Mouse (Mus musculus): ENCODE measurements around the gene Slc13a1. TPM values are rescaled to one million over a fixed set of nuclear protein-coding genes. Genes with fewer than 3 reads are reported as not detected.
"Not testable (repeated sequence)": the region's sequence is repeated elsewhere in the genome, so short reads cannot be mapped to it uniquely, and the experiment has no call there.

Gene Slc13a1
- polyA plus RNA-seq (2015; fragmentation: Nextera tagmentation; extraction: Ambion mirVana) = 0.15 TPM in 1 of 2 replicates, not detected in the other

GRCm38 (mm10) chr6:24167734-24168327, at the start of gene Slc13a1:
Gene Slc13a1 (minus strand): TSS chr6:24168092.
- Histone ChIP-seq H3K9me3 (replicated peaks) (no peaks in the 10 kb centered on the region), H3K27ac (replicated peaks) (no peak within 1 kb of the TSS), H3K36me3 (no peaks in the 10 kb centered on the region), H3K4me3 (replicated peaks) (no peak within 1 kb of the TSS), H3K9ac (no peak within 1 kb of the TSS), H3K4me2 (replicated peaks) (no peak within 1 kb of the TSS), H3K4me1 (no peaks in the 10 kb centered on the region), H3K27me3 (no peaks in the 10 kb centered on the region)
- no peak for ATAC-seq (ENCODE audit: insufficient number of reproducible peaks, low FRiP score, low TSS enrichment, low read depth)
- 87% methylated on average over 5 of the region's 5 CpGs for WGBS

DNA sequence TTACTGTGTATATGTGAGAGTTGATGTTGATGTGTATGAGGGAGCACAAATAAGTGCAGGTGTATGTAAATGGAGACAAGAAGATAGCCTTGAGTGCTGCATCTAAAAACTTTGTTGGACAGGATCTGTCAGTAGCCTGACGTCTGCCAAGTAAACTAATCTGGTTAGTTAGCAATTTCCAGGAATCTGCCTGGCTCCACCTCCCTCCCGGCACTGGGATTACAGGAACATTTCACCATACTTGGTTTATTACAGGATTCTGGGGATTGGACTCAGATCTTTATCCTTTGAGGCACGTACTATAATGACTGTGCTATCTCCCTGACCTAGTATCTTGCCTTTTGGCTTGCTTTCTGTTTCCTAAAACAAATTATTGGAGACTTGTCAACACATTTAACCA, 40.0 kb upstream of the Slc13a1 start:
- H3K36me3 ChIP-seq = no peaks in the 10 kb centered on the region
- ATAC-seq (ENCODE audit: insufficient number of reproducible peaks, low FRiP score, low TSS enrichment, low read depth) = no peak
- H3K27me3 ChIP-seq = no peaks in the 10 kb centered on the region
- no peak overlapping the region for H3K9ac ChIP-seq
- H3K27ac ChIP-seq (replicated peaks) = no peak overlapping the region
- no peaks in the 10 kb centered on the region for H3K4me1 ChIP-seq
- no peak overlapping the region for H3K4me2 ChIP-seq (replicated peaks)
- 64% methylated on average over 3 of the region's 3 CpGs for WGBS
- H3K4me3 ChIP-seq (replicated peaks) = no peak overlapping the region
- H3K9me3 ChIP-seq (replicated peaks) = no peaks in the 10 kb centered on the region

DNA sequence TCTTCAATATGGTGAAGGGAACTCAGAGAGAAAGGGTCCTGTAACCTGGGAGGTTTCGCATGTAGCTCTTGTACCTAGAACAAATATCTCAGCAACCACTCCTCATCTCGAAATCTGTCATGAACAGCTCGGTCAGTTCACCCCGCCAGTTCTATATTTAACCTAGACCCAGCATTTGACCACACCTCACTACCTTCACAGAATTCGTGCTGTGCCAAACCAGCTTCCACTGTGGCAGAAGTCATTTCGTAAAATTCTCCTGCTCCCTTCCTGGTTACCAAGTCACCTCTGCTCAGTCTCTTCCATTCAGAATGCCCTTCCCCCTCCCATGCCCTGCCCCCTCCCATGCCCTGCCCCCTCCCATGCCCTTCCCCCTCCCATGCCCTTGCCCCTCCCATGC, 34.3 kb upstream of the Slc13a1 start:
- Histone ChIP-seq H3K9me3 (replicated peaks) (no peaks in the 10 kb centered on the region), H3K36me3 (no peaks in the 10 kb centered on the region), H3K4me1 (no peaks in the 10 kb centered on the region), H3K9ac (no peak overlapping the region), H3K27me3 (no peaks in the 10 kb centered on the region), H3K27ac (replicated peaks) (no peak overlapping the region), H3K4me3 (replicated peaks) (no peak overlapping the region), H3K4me2 (replicated peaks) (no peak overlapping the region)
- WGBS = 83% methylated on average over 6 of the region's 6 CpGs
- ATAC-seq (ENCODE audit: insufficient number of reproducible peaks, low FRiP score, low TSS enrichment, low read depth) = no peak

DNA sequence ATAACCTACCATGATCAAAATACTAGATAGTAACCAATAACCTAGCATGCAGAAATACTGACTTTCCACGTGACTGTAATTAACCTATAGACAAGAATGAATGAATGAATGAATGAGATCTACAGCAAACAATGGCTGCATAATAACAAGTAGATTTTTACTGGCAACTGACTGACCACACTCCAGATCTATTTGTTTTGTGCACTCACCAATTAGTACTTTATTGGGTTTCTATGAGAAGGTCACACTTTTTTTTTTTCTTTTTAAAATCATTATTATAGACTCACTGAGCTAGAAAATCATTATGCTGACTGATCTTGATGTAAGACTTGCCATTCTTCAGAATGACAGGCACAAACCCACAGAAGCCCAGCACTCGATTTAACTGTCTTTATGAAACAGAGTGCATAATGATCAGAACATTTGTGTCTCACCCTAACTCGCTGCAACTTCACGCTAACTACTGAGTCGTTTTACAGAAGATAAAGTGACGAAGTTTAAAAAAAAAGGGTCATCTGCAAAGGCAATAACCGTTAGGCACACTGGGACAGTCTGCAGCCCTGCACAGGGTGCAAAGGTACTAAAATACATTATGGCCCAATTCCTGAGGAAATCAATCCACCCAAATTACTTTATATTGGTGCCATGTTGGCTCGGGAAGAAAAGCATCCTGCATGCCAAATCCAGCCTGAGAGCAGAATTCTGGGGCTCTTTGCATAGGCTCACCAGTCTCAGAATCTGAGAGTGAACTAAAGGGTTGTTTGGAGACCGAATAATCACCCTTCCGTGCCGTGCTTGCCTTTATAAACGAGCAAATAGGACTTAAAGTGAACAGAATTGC, 33.0 kb upstream of the Slc13a1 start:
- H3K4me3 ChIP-seq (replicated peaks) = no peak overlapping the region
- H3K4me1 ChIP-seq = no peaks in the 10 kb centered on the region
- no peaks in the 10 kb centered on the region for H3K27me3 ChIP-seq
- H3K36me3 ChIP-seq = no peaks in the 10 kb centered on the region
- 78% methylated on average over 12 of the region's 12 CpGs for WGBS
- no peak overlapping the region for H3K9ac ChIP-seq
- ATAC-seq (ENCODE audit: insufficient number of reproducible peaks, low FRiP score, low TSS enrichment, low read depth) = no peak
- no peak overlapping the region for H3K27ac ChIP-seq (replicated peaks)
- H3K4me2 ChIP-seq (replicated peaks) = no peak overlapping the region
- no peaks in the 10 kb centered on the region for H3K9me3 ChIP-seq (replicated peaks)

DNA sequence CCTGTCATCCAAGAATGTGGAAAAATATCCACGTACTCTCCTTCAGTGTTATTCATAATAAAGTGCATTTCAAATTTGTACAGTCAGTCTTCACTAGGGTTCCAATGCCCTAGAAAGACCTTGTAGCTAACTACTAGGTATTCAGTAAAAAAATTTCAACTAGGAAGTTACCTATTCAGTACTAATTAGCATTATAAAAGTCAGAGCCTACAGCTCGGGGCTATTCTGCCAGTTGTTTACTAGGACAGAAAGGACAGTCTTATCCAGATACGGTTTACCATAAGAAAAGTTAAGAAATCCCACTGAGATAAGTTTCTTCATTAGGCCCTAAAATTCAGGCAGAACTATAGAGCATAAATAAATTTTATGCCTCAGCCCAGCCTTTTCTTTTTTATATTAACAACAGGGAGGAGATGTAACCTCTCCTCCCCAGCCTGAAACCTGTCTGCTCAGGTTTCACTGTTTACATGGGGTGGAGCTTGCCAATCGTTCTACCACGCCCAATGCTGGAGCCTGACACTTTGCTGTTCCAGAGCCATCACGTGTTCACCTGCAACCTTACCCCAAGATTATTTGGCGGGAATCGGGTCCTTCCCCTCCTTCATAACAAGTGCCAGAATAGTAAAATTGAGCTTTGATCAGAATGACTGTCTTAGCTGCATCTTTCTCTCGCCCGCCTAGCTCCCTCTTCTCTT, 29.8 kb upstream of the Slc13a1 start:
- WGBS = 72% methylated on average over 10 of the region's 10 CpGs
- not testable (repeated sequence) for H3K4me1 ChIP-seq; H3K9me3 ChIP-seq (replicated peaks); H3K36me3 ChIP-seq; H3K9ac ChIP-seq; H3K4me3 ChIP-seq (replicated peaks); ATAC-seq (ENCODE audit: insufficient number of reproducible peaks, low FRiP score, low TSS enrichment, low read depth); H3K4me2 ChIP-seq (replicated peaks); H3K27ac ChIP-seq (replicated peaks); H3K27me3 ChIP-seq

DNA sequence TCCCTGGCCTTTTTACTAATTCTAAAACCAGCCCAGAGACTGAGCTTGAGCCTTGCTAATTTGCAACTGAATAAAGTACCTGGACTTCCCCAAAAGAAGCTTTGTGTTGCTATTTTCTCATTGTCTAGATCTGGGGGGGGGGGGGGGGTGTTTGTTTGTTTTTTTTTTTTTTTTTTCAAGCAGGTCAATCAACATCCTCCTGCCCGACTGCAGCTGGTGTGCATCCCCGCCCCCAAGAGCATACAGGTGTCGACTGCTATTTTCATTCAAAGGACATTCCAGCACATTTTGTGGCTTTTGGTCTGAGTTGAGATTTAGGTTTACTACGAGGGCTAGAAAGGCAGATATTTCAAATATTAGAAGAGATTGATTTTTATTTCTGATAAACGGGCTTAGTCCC, 28.5 kb upstream of the Slc13a1 start:
- not testable (repeated sequence) for H3K36me3 ChIP-seq; H3K4me2 ChIP-seq (replicated peaks); H3K9ac ChIP-seq; ATAC-seq (ENCODE audit: insufficient number of reproducible peaks, low FRiP score, low TSS enrichment, low read depth); H3K9me3 ChIP-seq (replicated peaks); H3K27ac ChIP-seq (replicated peaks); H3K4me3 ChIP-seq (replicated peaks); H3K4me1 ChIP-seq; H3K27me3 ChIP-seq
- 51% methylated on average over 5 of the region's 5 CpGs for WGBS

GRCm38 (mm10) chr6:24183439-24183838, 15.5 kb upstream of the Slc13a1 start:
- no peak overlapping the region for H3K9ac ChIP-seq
- no peaks in the 10 kb centered on the region for H3K4me1 ChIP-seq
- no peak for ATAC-seq (ENCODE audit: insufficient number of reproducible peaks, low FRiP score, low TSS enrichment, low read depth)
- H3K4me3 ChIP-seq (replicated peaks) = no peak overlapping the region
- no peaks in the 10 kb centered on the region for H3K36me3 ChIP-seq
- no peaks in the 10 kb centered on the region for H3K9me3 ChIP-seq (replicated peaks)
- no peaks in the 10 kb centered on the region for H3K27me3 ChIP-seq
- H3K27ac ChIP-seq (replicated peaks) = no peak overlapping the region
- WGBS = 72% methylated on average over 3 of the region's 3 CpGs
- H3K4me2 ChIP-seq (replicated peaks) = no peak overlapping the region

DNA sequence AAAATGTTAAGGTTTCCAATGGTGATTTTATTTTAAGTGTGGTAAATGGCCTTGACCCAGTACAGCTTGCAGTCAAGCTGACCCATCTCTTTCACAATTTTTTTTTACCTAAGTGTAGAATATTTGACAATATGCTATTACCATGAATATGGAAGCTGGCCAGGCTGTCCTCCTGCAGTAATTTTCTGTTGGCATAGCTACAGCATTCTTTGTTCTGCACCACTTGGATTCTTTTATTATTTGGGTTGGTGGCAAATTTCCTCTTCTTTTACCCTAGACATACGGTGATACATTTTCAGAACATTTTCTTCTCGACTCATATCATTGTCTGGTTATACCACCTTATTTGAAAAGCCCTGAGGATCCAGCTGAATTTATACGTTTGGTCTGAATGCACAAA, 7.5 kb upstream of the Slc13a1 start:
- no peak overlapping the region for H3K4me3 ChIP-seq (replicated peaks)
- no peaks in the 10 kb centered on the region for H3K36me3 ChIP-seq
- H3K4me1 ChIP-seq = no peaks in the 10 kb centered on the region
- no peaks in the 10 kb centered on the region for H3K27me3 ChIP-seq
- no peak for ATAC-seq (ENCODE audit: insufficient number of reproducible peaks, low FRiP score, low TSS enrichment, low read depth)
- no peak overlapping the region for H3K27ac ChIP-seq (replicated peaks)
- WGBS = 74% methylated on average over 3 of the region's 3 CpGs
- H3K9me3 ChIP-seq (replicated peaks) = no peaks in the 10 kb centered on the region
- H3K9ac ChIP-seq = no peak overlapping the region
- H3K4me2 ChIP-seq (replicated peaks) = no peak overlapping the region

GRCm38 (mm10) chr6:24173951-24174350, 6.1 kb upstream of the Slc13a1 start:
- ATAC-seq (ENCODE audit: insufficient number of reproducible peaks, low FRiP score, low TSS enrichment, low read depth) = no peak
- no peak overlapping the region for H3K4me3 ChIP-seq (replicated peaks)
- H3K9me3 ChIP-seq (replicated peaks) = no peaks in the 10 kb centered on the region
- no peak overlapping the region for H3K27ac ChIP-seq (replicated peaks)
- no peaks in the 10 kb centered on the region for H3K27me3 ChIP-seq
- no peak overlapping the region for H3K9ac ChIP-seq
- H3K36me3 ChIP-seq = no peaks in the 10 kb centered on the region
- no peaks in the 10 kb centered on the region for H3K4me1 ChIP-seq
- H3K4me2 ChIP-seq (replicated peaks) = no peak overlapping the region

GRCm38 (mm10) chr6:24172736-24173135, 4.8 kb upstream of the Slc13a1 start:
- WGBS = 54% methylated on average over 2 of the region's 2 CpGs
- H3K9ac ChIP-seq = no peak overlapping the region
- no peak overlapping the region for H3K4me2 ChIP-seq (replicated peaks)
- no peaks in the 10 kb centered on the region for H3K4me1 ChIP-seq
- no peaks in the 10 kb centered on the region for H3K36me3 ChIP-seq
- no peak overlapping the region for H3K4me3 ChIP-seq (replicated peaks)
- no peaks in the 10 kb centered on the region for H3K27me3 ChIP-seq
- H3K9me3 ChIP-seq (replicated peaks) = no peaks in the 10 kb centered on the region
- H3K27ac ChIP-seq (replicated peaks) = no peak overlapping the region
- ATAC-seq (ENCODE audit: insufficient number of reproducible peaks, low FRiP score, low TSS enrichment, low read depth) = no peak

DNA sequence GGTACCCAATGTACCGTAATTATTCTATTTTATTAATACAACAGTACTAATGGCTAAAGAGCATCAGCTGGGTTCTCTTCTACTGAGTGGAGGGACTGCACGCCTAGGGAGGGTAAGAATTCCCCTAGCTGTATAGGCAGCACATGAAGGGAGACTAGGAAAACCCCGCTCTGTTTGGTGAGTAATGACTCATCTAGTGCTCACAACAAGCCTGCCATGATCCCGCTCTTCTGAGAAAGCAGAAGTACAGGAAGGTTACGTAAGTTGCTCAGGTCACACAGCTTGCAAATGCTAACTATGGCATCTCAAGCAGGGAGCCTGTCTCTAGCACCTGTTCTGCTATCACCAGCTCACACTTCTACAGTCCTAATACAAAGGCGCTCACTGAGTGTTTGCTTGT, 1.1 kb downstream of the Slc13a1 start:
- WGBS = 82% methylated on average over 6 of the region's 6 CpGs
- Histone ChIP-seq H3K9me3 (replicated peaks) (no peaks in the 10 kb centered on the region), H3K9ac (no peak overlapping the region), H3K36me3 (no peaks in the 10 kb centered on the region), H3K4me3 (replicated peaks) (no peak overlapping the region), H3K27ac (replicated peaks) (no peak overlapping the region), H3K4me2 (replicated peaks) (no peak overlapping the region), H3K4me1 (no peaks in the 10 kb centered on the region), H3K27me3 (no peaks in the 10 kb centered on the region)
- no peak for ATAC-seq (ENCODE audit: insufficient number of reproducible peaks, low FRiP score, low TSS enrichment, low read depth)
